Mouse (Mus musculus): ENCODE measurements around the gene Nrxn3.

The Nrxn3 gene

GRCm38 (mm10) chr12:89198764-89199525 is 476.3 kb downstream of the Nrxn3 start:
- DNase-seq = no peak

DNA sequence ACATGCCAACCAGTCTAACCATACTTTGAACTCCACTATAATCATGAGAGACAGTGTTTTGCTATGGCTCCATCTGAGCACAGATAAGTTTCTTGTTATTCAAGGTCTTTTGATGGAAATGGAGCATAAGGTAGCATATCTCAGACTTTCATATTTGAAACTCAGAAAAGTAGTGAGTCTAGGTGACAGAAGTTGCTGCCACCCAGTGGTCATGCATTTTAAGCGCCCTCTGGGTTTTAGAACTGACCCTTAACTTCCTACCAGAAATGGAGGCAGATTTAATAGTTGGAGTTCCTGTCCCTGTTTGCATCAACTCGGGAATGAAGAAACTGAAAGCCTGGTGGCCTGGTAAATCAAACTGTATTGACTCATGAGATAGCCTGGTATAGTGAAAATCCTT is 488.9 kb downstream of the Nrxn3 start:
- DNase-seq = no peak

- no peak for DNase-seq
Measured at GRCm38 (mm10) chr12:89239826-89240225, 517.1 kb downstream of the Nrxn3 start.

DNA sequence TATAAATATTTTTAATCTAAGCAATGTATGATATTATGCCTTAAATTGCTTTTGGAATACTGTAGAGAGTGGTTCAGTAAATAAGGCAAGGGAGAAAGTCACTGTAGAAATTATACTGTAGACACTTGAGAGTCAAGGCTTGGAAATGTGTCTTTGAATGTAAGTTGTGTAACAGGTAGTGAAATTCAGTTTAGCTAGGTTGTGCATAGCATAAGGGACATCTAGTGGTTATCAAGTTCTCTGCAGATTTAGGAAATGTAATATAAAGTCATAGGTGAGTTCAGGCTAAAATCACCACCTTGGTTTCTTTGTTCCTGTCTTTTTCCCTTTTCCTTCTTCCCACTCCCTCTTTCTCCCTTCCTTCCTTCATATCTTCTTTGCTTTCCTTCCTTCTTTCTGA is 518.9 kb downstream of the Nrxn3 start:
- DNase-seq = no peak

DNA sequence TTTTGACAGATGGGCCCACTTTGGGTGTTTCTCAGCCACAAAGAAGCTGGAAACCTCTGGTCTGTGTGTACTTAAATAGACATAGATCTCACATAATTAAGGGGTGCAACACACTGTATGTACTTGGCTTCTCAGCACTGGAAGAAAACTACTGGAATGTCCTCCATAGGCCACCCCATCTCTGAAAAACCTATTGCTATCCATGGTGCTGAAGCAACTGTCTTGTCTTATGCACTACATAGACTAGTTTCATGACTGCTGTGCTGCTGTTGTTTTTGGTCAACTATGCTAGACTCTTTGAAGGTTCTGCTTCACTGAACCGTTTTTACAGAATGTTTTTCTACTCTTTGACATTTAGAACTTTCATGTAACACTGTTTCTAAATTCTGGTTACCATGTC is 519.8 kb downstream of the Nrxn3 start:
- DNase-seq = no peak

DNA sequence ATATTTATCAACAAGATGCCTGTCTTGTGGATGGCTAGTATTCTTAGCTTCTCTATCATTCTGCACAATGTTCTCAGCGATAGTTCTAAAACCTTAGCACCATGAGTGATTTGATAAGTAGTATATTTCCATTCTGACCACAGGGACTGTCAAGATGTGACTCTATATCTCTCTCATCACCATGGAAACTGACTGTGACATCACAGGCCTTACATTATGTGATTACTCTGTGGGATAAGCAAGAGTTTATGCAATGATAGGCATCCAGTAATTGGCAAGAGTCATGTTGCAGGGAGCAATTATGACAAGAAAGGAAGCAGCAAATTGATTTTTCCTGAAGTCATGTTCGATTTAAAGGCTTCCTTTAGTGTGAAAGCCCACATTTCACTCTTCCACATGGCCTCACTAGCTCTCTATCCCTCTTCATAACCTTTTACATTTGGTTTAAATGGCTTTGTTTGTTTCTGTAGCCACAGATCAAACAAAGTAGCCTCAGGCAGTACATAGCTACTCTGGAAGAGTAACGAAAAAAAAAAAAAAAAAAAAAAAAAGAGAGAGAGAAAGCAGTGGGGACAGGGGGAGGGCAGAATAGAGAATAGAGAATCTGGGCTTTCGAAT is 532.7 kb downstream of the Nrxn3 start:
- no peak for DNase-seq

DNA sequence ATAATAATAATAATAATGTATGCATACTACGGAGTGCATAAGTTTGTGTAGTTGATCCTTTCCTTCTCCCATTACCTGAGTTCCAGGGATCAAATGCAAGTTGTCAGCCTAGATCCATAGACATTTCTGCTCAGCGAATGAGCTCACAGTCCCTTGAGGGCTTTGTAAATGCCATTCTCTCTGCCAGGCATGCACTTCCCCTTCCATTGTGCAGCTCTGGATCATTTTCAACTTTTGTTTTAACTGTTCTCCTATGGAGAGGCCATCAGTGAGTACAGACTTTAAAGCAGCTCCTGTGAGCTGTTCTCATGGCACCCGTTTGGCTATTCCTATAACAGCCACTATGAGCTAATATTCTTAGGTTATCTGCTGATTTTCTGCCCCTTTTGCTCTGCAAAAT is 536.2 kb downstream of the Nrxn3 start:
- DNase-seq = no peak

GRCm38 (mm10) chr12:89260076-89260475 is 537.4 kb downstream of the Nrxn3 start:
- DNase-seq = peak; percentile 4

DNA sequence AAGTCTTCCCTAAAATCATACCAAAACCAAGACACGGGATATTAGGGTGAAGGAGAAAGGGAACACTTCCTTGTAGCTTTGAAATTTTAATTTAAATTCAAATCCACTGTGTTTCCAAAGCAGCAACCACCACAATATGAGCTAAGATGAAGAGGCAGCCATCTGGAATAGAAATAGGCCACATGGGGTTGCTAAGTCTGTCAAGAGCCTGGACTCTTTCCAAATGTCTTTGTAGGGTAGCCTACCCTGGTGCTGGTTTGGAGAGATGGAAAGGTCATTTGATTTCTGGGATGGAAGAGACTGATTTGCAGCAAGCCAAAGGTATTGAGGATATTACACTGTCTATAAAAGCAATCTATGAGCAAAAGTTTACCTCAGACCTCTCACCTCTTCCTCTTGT is 539.6 kb downstream of the Nrxn3 start:
- no peak for DNase-seq

DNA sequence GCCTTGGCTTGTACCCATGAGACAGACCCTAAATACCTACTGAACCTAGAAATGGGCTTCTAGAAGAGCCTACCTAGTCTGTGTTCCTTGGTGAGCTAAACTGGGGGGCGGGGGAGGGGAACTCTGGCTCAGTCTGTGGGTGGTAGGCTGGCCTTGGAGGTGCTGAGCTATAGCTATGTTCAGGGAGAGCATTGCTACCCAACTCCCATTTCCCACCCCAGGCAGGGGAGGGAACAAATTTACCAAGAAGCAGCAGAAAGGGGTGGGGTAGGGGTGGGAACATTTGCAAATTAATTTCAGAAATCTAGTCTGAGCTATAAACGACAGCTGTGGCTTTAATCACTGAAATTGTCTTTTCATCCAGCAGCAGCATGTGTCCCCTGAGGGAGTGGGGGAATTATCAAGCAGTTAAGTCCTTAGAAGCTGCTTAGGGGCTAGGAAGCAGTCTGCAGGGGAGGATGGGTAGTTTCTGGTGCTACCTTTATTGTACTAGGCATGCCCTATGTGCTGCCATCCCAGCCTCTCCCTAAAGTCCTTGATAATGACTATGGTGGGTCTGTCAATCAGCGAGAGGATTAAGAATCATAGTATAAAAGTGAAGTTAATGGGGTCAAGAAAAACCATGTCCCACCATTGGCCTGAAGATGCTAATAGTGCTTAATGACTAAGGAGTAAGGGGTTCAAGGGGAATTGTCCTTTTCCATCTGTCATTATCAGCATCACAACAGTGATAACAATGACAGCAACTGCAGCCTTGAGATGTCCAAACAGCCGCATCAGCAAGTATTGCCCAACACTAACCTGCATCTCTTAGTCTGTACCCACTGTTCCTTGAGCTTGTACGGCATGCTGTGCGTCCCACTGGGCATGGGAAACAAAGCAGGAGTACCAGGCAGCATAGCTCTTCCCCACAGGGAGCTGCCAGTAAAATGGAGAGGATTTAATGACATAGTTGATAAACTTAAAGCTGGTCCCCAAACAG is 560.0 kb downstream of the Nrxn3 start:
- no peak for DNase-seq

- DNase-seq = no peak
Measured at GRCm38 (mm10) chr12:89284412-89284811, 561.7 kb downstream of the Nrxn3 start.

GRCm38 (mm10) chr12:89287037-89287436 is 564.4 kb downstream of the Nrxn3 start:
- DNase-seq = no peak

DNA sequence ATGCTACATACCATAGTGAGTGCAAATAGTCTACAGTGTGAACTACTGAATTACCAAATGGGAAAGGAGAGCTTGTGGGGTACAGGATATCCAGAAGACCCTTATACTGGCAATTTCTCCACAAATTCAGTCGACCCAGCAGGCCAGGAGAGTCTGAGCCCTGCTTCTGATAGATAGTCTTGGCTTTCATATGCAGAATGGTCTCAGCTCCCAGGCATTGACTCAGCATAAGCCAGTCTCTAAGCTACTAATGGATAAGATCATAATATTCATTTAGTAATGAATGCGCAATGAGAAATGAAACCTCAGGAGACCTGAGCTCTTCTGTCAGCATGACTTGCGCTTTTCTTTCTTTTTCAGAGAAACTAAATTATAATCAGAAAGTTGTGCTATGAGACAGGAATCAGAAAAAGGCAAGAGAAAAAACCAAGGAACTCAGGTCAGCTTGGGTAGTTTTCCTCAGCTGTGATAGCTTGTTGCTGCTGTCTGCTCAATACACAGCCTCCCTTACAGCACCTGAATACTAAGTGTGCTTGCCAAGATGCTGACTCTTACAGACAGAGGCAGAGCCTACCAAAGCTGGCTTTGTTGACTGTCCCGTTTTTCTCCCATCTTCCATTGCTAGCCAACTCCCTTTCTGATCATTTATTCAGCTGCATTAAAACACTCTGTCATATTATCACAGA is 567.1 kb downstream of the Nrxn3 start:
- no peak for DNase-seq

DNA sequence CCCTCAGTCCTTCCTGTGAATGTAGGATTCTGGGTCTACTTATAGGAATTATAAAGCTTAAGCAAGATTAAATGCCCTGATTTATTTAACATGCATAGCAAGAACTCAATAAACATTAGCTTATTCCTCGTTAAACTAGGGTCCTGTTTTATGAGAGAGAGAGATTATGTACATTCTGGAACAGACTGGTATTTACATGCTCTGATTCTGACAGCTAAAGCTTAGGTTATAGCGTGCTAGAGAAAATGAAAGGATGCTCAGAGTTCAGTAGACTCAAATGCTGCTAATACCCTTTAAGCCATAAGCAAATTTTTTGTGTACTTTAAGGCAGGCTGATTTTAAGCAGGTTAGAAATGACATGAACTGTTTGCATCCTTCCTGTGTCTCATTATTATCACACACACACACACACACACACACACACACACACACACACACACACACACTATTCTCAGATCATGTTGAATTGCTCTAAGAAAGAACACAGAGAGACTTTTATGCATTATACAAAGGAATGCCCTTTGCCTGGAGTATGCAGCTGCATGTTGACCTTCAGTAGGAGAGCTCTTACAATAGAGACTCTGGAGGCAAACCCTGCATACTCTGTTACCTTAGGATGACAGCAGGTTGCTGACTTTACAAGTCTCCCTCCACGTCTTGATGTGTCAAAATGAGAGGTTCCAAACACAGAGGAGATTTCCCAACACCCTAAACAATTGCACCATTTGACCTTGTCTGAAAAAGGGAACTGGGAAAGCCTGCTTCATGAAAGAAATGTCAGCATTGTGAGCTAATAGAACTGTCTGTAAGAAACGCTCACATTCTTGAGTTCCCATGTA is 568.3 kb downstream of the Nrxn3 start:
- no peak for DNase-seq

GRCm38 (mm10) chr12:89302011-89302410 is 579.3 kb downstream of the Nrxn3 start:
- DNase-seq = peak; percentile 77

DNA sequence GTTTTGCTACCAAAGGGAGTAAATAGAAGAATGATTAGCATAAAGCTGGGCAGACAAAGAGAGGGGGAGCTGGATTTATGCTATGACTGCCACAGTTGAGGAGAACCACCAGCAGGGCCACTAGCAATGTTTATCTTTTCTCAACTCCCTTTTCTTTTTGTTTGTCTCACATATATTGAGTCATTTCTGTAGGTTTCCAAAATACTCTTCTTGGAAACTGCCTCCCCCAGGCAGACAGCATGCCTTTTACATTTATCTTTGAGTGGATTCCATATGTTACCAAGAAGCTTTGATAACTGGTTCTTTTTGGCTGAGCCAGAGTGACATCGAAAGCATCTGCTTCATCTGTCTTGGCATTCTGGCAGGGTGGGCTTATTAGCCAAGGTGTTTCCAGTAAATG is 587.5 kb downstream of the Nrxn3 start:
- no peak for DNase-seq

GRCm38 (mm10) chr12:89312586-89312985 is 589.9 kb downstream of the Nrxn3 start:
- peak; percentile 15 for DNase-seq

- DNase-seq = no peak
Measured at GRCm38 (mm10) chr12:89325864-89326560, 603.3 kb downstream of the Nrxn3 start.

- DNase-seq = peak; percentile 5
Measured at GRCm38 (mm10) chr12:89331474-89332263, 609.0 kb downstream of the Nrxn3 start.

DNA sequence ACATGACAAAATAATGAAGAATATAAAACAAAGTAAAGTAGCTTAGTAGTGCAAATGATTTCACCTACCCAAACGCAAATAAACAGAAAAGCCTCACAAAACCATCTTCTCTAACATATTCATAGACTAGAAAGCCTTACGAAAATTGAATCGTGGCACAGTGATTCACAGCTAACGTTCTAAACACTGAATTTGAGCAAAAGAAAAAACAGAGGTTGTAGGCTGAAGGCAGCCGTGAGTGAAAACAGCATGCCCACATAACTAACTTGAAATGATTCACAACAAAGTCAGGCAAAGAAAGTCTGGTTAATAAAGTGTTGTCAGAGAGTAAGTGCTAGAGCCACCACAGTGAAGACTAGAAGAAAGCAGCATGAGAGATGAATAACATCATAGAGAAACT is 610.8 kb downstream of the Nrxn3 start:
- DNase-seq = no peak
